Mouse (Mus musculus) midbrain, embryonic 10.5 days (tissue): ENCODE measurements around the gene Shisa4. TPM values are rescaled to one million over a fixed set of nuclear protein-coding genes. Genes with fewer than 3 reads are reported as not detected.

Experiments used
- DNase-seq: peaks from one replicate; pipeline ENCODE4 v3.0.0-alpha.2; 2017; ENCODE audit warnings: low spot score
- H3K27ac ChIP-seq: fragments of 300-500 bp; sonication (generic); replicated peaks from 2 replicates; pipeline ENCODE4 v1.5.1; 2016; ENCODE audit warnings: mild to moderate bottlenecking
- H3K27me3 ChIP-seq: fragments of 300-500 bp; sonication (generic); 2 replicates; pipeline ENCODE4 v1.6.1; 2016; ENCODE audit warnings: low read depth, mild to moderate bottlenecking; ENCODE audit not compliant: poor library complexity, severe bottlenecking
- H3K36me3 ChIP-seq: fragments of 300-500 bp; sonication (generic); 2 replicates; pipeline ENCODE4 v1.6.1; 2016; ENCODE audit warnings: mild to moderate bottlenecking, moderate library complexity
- H3K4me1 ChIP-seq: fragments of 300-500 bp; sonication (generic); 2 replicates; pipeline ENCODE4 v1.6.1; 2016
- H3K4me3 ChIP-seq: fragments of 300-500 bp; sonication (generic); 2 replicates; pipeline ENCODE4 v1.5.1; 2016; ENCODE audit warnings: mild to moderate bottlenecking, moderate library complexity
- H3K9me3 ChIP-seq: fragments of 300-500 bp; sonication (generic); replicated peaks from 2 replicates; pipeline ENCODE4 v1.6.1; 2016; ENCODE audit warnings: mild to moderate bottlenecking
- WGBS: fragments of 180-500 bp; shearing (Covaris S2); methylation state at CpG from one replicate; pipeline ENCODE4 v1.1.7; 2016; 5-methylcytosine and 5-hydroxymethylcytosine counted together
- polyA plus RNA-seq: library from polyadenylated mRNA; unstranded; fragments of >200 nt; fragmentation: Nextera tagmentation; extraction: Ambion mirVana; gene quantifications from 2 replicates; pipeline ENCODE4 v1.2.1, GENCODE M21; 2016

Gene Shisa4
- polyA plus RNA-seq, 1 experiment from 2014 or later, result 66.3 TPM

DNA sequence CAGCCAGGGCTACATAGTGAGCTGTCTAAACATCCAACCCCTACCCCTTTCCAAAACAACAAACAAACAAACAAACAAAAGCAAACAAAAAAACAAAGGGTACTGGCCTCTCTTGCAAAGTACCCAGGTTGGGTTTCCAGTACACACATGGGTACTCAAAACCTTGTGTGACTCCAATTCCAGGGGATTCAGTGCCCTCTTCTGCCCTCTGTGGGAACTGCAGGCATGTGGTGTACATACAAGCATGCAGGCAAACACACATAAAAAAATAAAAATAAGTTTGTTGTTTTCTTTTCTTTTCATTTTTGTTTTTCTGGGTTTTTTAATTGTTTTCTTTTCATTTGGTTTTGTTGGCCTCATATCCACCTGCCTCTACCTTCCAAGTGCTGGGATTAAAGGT lies 12.9 kb downstream of the Shisa4 start:
- H3K4me3 ChIP-seq, result no peak overlapping the region
- H3K27ac ChIP-seq, result no peak overlapping the region
- no peak for DNase-seq
- H3K27me3 ChIP-seq, result no peaks in the 10 kb centered on the region; the same call in 1 of the 2 replicates
- H3K9me3 ChIP-seq, result peaks cover 8% of the 10 kb centered on the region; the same call in 1 of the 2 replicates
- H3K36me3 ChIP-seq, result no peaks in the 10 kb centered on the region
- peaks cover 4% of the 10 kb centered on the region; the same call in 1 of the 2 replicates for H3K4me1 ChIP-seq

DNA sequence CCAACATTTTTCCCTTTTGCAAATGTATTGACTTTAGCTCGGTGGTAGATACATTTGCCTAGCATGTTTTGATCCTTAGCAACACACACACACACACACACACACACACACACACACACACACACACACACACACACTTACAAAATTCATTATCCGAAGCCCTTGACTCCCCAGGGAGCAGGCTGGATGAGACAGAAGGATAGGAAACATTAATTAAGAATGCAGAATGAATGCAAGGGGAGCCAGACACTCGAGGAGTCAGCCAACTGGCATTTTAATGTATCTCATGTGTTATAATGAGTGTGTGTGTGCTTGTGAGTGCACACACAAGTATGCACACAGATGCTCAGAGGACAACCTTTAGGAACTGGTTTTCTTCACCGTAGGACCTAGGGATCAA lies 13.5 kb downstream of the Shisa4 start:
- peaks cover 8% of the 10 kb centered on the region; the same call in 1 of the 2 replicates for H3K9me3 ChIP-seq
- no peaks in the 10 kb centered on the region for H3K36me3 ChIP-seq
- H3K27ac ChIP-seq, result no peak overlapping the region
- no peaks in the 10 kb centered on the region; the same call in 1 of the 2 replicates for H3K27me3 ChIP-seq
- no peak overlapping the region for H3K4me3 ChIP-seq
- H3K4me1 ChIP-seq, result peaks cover 4% of the 10 kb centered on the region; the same call in 1 of the 2 replicates
- no peak for DNase-seq
- WGBS, result 92% methylated on average over 4 of the region's 4 CpGs

GRCm38 (mm10) chr1:135359071-135359470 lies 16.0 kb downstream of the Shisa4 start:
- no peak for DNase-seq
- WGBS, result 38% methylated on average over 2 of the region's 2 CpGs
- Histone ChIP-seq H3K9me3 (peaks cover 8% of the 10 kb centered on the region; the same call in 1 of the 2 replicates), H3K4me1 (no peaks in the 10 kb centered on the region; the same call in 1 of the 2 replicates), H3K27me3 (no peaks in the 10 kb centered on the region), H3K27ac (no peak overlapping the region), H3K4me3 (no peak overlapping the region), H3K36me3 (no peaks in the 10 kb centered on the region)

DNA sequence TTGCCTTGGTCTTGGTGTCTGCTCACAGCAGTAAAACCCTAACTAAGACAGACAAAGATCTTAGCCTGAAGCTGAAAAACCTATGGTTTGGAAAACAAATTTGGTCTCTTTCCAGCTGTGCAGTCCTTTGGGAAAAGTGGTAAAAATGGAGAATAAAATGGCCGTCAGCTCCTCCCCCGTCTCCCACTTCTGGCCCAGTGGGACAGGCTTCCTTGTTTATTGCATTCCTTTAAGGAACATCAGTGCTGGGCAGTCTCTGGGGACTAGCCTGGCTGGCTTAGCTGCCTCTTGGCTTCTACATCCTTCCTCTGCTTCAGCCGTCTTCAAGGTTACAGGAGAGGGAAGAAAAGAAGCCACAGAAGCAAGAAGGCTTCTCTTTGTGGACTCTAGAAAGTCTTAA lies 23.1 kb downstream of the Shisa4 start:
- Histone ChIP-seq H3K36me3 (no peaks in the 10 kb centered on the region), H3K27ac (no peak overlapping the region), H3K4me3 (no peak overlapping the region), H3K9me3 (no peaks in the 10 kb centered on the region), H3K4me1 (peaks cover 8% of the 10 kb centered on the region), H3K27me3 (no peaks in the 10 kb centered on the region)
- DNase-seq, result no peak
- WGBS, result 84% methylated on average over 3 of the region's 3 CpGs

- 67% methylated on average over 4 of the region's 4 CpGs for WGBS
- DNase-seq, result no peak
- Histone ChIP-seq H3K36me3 (no peaks in the 10 kb centered on the region), H3K27me3 (no peaks in the 10 kb centered on the region), H3K9me3 (no peaks in the 10 kb centered on the region), H3K27ac (peak overlapping the region; percentile 28; the same call in 1 of the 2 replicates), H3K4me1 (peaks cover 12% of the 10 kb centered on the region), H3K4me3 (no peak overlapping the region)
Observed at GRCm38 (mm10) chr1:135347498-135348169, 27.4 kb downstream of the Shisa4 start.

- Histone ChIP-seq H3K27me3 (no peaks in the 10 kb centered on the region), H3K4me1 (peaks cover 12% of the 10 kb centered on the region), H3K9me3 (no peaks in the 10 kb centered on the region), H3K36me3 (no peaks in the 10 kb centered on the region), H3K27ac (no peak overlapping the region), H3K4me3 (no peak overlapping the region)
- DNase-seq, result no peak
- WGBS, result 70% methylated on average over 3 of the region's 3 CpGs
Observed at GRCm38 (mm10) chr1:135346891-135347290, 28.1 kb downstream of the Shisa4 start.

- Histone ChIP-seq H3K4me3 (no peak overlapping the region), H3K27ac (no peak overlapping the region), H3K27me3 (no peaks in the 10 kb centered on the region), H3K4me1 (peaks cover 15% of the 10 kb centered on the region), H3K36me3 (no peaks in the 10 kb centered on the region), H3K9me3 (no peaks in the 10 kb centered on the region)
- no peak for DNase-seq
- WGBS, result 66% methylated on average over 4 of the region's 4 CpGs
Observed at GRCm38 (mm10) chr1:135344026-135344425, 31.0 kb downstream of the Shisa4 start.

- 78% methylated on average over 8 of the region's 8 CpGs for whole genome bisulfite sequencing
- H3K36me3 ChIP-seq, result no peaks in the 10 kb centered on the region
- H3K9me3 ChIP-seq, result no peaks in the 10 kb centered on the region
- no peak for DNase-seq
- H3K4me3 ChIP-seq, result no peak overlapping the region
- no peaks in the 10 kb centered on the region for H3K27me3 ChIP-seq
- peaks cover 7% of the 10 kb centered on the region; the same call in 1 of the 2 replicates for H3K4me1 ChIP-seq
- H3K27ac ChIP-seq, result no peak overlapping the region
Observed at GRCm38 (mm10) chr1:135341947-135342346, 33.1 kb downstream of the Shisa4 start.

DNA sequence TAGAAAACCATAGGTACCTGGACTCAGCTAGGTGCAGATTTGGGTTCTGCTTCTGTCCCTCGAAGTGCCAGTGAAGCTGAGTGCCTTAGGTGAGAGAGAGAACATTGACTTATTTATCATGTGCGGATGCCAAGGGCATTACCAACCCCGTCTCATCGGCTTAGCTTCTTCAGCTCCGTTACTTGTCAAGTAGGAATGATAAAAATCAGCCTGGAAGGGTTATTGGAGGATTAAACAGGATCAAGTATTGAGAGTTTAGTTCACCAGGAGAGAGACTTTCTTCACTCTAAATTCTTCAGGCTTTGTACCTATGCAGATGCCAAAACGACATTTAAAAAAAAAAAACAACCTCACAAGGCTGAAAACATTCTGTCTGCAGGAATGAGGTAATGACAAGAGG lies 44.5 kb downstream of the Shisa4 start:
- no peak overlapping the region for H3K27ac ChIP-seq
- H3K4me1 ChIP-seq, result no peaks in the 10 kb centered on the region
- no peak overlapping the region for H3K4me3 ChIP-seq
- H3K36me3 ChIP-seq, result no peaks in the 10 kb centered on the region
- no peaks in the 10 kb centered on the region for H3K9me3 ChIP-seq
- H3K27me3 ChIP-seq, result 0 out of 2 replicates have a peak, but pooled peaks cover 3% of the 10 kb centered on the region
- WGBS, result 81% methylated on average over 6 of the region's 6 CpGs
- no peak for DNase-seq

DNA sequence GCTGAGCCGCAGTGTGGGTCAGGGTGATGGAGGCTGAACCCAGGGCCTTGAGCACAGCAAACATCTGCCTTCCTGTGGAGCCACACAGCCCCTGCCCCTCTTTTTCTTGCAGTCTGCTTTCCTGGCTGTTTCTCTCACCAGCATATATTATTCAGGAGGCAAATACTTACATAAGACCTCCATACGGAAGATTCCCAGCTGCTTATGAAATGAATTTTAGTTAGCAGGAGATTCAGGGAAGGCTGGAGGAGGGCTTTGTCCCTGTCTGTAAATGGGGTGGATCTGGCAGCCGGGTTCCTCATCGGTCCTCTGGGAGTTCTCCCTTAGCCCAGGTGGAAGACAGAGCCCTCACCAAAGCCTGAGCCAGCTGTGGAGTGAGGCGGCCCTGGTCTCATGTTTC lies 46.7 kb downstream of the Shisa4 start:
- DNase-seq, result no peak
- Histone ChIP-seq H3K36me3 (no peaks in the 10 kb centered on the region), H3K4me1 (peaks cover 11% of the 10 kb centered on the region), H3K27ac (no peak overlapping the region), H3K9me3 (no peaks in the 10 kb centered on the region), H3K27me3 (peaks cover 11% of the 10 kb centered on the region; the same call in 1 of the 2 replicates), H3K4me3 (no peak overlapping the region)
- WGBS, result 63% methylated on average over 5 of the region's 5 CpGs

DNA sequence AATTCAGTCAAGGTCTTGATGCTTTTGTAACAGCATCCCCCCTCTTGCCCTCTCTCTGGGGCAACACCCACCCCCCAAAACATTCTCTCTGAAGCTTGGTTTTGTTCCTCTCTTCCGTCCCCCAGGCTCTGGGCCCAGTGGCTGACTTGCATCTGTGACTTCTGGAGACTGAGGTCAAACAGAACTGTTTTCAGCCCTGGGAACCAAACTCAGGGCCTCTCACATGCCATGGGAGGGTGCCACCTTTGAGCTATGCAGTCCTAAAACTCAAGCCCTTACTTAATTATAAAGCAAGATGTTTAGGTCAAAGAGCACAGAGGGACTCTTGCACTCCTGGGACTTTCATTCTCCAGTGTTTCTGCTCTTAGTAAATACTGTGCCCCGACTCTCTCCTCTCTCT lies 49.1 kb downstream of the Shisa4 start:
- WGBS, result 88% methylated on average over 2 of the region's 2 CpGs
- Histone ChIP-seq H3K27me3 (peaks cover 16% of the 10 kb centered on the region; the same call in 1 of the 2 replicates), H3K4me1 (peaks cover 11% of the 10 kb centered on the region)

GRCm38 (mm10) chr1:135324571-135324970 lies 50.5 kb downstream of the Shisa4 start, which contains the start of gene Lmod1:
Lmod1 (plus strand) TSS chr1:135324807.
- no peak within 1 kb of the TSS; the same call in 1 of the 2 replicates for H3K27ac ChIP-seq
- WGBS, result 13% methylated on average over 8 of the region's 8 CpGs
- H3K4me3 ChIP-seq, result no peak within 1 kb of the TSS
- H3K4me1 ChIP-seq, result peaks cover 11% of the 10 kb centered on the region
- peaks cover 16% of the 10 kb centered on the region; the same call in 1 of the 2 replicates for H3K27me3 ChIP-seq
- DNase-seq, result peak; percentile 64
- H3K9me3 ChIP-seq, result no peaks in the 10 kb centered on the region
- H3K36me3 ChIP-seq, result no peaks in the 10 kb centered on the region

More for the DNA sequence above, 49.1 kb downstream of the Shisa4 start:
- Histone ChIP-seq H3K9me3 (no peaks in the 10 kb centered on the region), H3K4me3 (no peak overlapping the region), H3K36me3 (no peaks in the 10 kb centered on the region), H3K27ac (no peak overlapping the region)
- no peak for DNase-seq

- H3K27me3 ChIP-seq, result peaks cover 16% of the 10 kb centered on the region; the same call in 1 of the 2 replicates
- no peaks in the 10 kb centered on the region for H3K36me3 ChIP-seq
- no peak overlapping the region for H3K27ac ChIP-seq
- H3K9me3 ChIP-seq, result no peaks in the 10 kb centered on the region
- WGBS, result 85% methylated on average over 7 of the region's 7 CpGs
- DNase-seq, result no peak
- peaks cover 11% of the 10 kb centered on the region for H3K4me1 ChIP-seq
- H3K4me3 ChIP-seq, result no peak overlapping the region
Observed at GRCm38 (mm10) chr1:135323367-135323901, 51.6 kb downstream of the Shisa4 start.
